Mouse (Mus musculus): ENCODE results near the gene Impad1.

DNA sequence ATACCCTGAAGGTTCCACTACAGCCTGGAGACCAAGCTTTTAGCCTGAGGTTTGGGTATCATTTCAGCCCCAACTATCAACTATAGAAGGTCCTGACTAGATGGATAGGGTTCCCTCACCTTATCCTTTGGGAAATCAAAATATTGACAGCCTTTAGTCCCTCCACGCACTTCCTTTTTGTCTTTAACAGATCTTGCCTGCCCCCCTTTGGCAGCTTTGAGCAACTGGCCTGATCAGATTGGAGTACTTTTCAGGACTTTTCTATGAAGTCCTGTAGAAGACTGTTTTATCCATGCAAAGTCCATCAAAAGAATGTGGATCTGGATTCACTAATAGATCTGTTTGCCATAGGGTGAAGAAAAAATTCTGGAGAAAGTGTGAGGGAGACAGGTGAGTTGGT, 71.1 kb downstream of the Impad1 start:
- TF ChIP-seq POLR2A (IDR thresholded peaks at IDR 0.05; ENCODE audit: extremely low read depth, insufficient read depth, low read length) (no peak), CTCF (IDR thresholded peaks at IDR 0.05; ENCODE audit: extremely low read depth, insufficient read depth, low read length) (peak; percentile 28; the same call in 1 of the 2 replicates)

Measured in cortical plate, adult 2 months (tissue).